Mouse (Mus musculus): ENCODE data around the gene Thbd.

Gene Thbd

GRCm38 (mm10) chr2:148421706-148422105, 13.7 kb upstream of the Thbd start:
- DNase-seq (ENCODE audit: low read depth, low spot score), result no peak

GRCm38 (mm10) chr2:148421112-148421511, 13.1 kb upstream of the Thbd start:
- DNase-seq (ENCODE audit: low read depth, low spot score), result no peak

GRCm38 (mm10) chr2:148419776-148420175, 11.8 kb upstream of the Thbd start:
- DNase-seq (ENCODE audit: low read depth, low spot score), result no peak

DNA sequence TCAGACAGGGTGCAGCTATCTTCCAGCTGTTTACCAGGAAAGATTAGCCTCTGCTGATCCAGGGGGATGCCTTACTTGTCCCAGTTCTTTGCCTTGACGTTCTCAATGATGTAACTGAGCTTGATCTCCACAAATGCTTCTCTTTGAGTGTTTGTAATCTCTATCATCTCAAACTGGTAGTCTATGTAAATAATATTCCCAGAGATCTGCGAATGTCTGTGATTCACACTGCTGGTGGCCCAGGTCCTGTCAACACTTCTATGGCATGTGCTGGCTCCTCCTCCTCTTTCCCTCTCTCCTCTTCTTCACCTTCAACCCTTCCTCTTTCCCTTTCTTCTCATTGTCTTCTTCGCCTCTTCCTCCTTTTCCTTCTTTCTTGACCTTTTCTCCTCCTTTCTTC, 11.2 kb upstream of the Thbd start:
- no peak for DNase-seq (ENCODE audit: low read depth, low spot score)

GRCm38 (mm10) chr2:148409821-148410220, 1.8 kb upstream of the Thbd start:
- no peak for DNase-seq (ENCODE audit: low read depth, low spot score)

DNA sequence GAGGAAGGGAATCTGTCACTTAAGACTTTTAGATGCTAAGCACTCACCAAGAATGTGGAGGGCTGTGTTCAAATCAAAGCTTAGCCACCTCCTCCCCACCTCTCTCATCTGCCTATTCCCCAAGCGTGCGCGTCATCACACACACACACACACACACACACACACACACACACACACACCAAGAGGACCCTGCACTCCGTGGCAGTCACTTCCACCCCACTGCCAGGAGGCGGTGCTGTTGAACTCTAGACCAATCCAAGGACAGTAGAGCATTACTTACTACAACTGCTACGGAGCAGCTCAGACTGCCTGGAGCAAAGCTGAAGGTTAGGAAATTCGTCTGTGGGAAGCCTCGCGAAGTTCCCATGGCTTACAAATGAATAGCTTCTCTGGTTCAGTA, 1.2 kb upstream of the Thbd start:
- peak; percentile 85 for DNase-seq (ENCODE audit: low read depth, low spot score)

- no peak for DNase-seq (ENCODE audit: low read depth, low spot score)
Measured at GRCm38 (mm10) chr2:148408761-148409120, 753 bp upstream of the Thbd start.

DNA sequence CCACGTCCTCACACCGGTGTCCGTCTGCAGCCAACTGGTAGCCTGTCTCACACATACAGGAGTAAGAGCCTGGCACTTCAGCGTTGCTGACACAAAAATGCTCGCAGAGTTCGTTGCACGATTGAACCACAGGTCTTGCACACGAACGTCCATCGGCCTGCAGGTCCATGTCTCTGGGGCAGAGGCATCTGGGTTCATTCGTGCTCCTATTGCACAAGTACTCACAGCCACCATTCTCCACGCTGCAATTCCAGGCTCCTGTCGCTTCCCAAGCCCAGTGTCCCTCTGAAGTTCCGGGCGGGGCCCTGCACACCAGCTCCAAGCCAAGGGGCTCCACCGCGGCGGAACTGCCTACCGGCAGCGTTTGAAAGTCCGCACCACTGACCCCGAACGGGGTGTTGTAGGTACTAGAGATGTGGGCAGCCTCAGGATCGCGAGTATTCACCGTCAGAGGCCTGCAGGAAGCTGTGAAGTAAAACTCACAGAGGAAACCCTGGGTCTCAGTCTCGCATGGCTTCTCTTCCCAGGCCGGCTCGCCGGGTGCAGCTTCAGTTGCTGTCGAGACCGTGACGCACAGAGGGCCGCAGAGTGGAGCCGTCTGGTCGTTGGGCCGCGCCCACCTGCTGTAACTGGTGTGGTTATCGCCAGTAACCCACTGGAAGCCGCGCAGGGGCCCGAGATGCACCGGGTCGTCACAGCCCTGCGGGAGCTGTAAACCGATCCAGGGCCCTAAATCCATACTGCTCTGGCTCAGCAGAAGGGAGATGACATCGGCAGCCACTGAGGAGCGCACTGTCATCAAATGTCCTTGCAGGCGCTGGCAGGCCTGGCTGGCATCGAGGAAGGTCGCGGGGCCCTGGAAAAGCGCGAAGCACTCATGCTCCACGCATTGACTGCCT, 768 bp downstream of the Thbd start:
- no peak for DNase-seq (ENCODE audit: low read depth, low spot score)

DNA sequence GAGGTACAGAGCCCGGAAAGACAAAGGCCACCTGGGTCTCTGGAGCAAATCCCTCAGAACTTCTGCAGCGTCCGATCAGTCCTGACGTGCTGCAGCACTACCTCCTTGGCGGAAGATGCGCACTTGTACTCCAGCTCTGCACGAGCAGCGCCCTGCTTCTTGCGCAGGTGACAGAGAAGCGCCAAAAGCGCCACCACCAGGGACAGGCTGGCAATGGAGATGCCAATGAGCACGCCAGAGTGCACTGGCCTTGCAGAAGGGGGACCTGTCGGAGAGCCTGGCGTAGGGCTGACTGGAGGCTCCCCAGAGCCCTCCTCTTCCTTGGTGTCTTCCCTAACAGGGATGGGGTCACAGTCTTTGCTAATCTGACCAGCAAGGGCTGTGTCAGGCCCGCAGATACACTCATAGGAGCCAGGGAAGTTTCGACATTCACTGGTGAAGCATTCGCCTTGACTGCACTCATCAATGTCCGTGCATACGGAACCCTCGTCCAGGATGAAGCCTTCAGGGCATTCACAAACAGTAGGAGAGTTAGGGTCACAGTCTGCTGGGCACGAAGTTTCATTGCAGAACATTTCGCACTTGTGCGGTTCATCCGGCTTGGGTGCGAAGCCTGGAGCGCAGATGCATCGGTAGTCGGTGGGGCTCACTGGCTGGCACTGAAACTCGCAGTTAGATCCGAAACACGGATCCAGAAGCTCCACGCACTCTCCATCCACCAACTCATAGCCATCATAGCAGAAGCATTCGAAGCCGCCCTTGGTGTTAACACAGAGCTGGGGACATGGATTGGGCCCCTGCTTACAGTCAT, 1.6 kb downstream of the Thbd start:
- no peak for DNase-seq (ENCODE audit: low read depth, low spot score)

- DNase-seq (ENCODE audit: low read depth, low spot score), result no peak
Measured at GRCm38 (mm10) chr2:148404906-148405305, 3.1 kb downstream of the Thbd start.

DNA sequence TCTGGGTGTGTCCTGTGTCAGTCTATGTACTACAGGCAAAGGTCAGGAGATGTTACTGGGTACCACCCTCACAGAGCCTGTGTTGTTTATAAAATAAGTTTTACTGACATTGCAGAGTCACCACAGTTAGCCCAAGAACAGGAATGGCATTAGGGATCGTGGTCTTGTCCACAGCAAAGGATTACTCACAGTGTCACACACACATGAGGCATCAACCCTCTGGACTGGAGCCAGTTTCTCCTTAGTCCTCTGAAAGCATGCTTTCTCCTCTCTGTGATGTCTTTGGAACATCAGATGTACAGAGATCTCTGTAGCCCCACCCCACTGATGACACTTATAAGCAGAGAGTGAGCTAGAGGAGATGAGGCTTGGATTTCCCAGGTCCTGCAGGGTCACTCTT, 5.8 kb downstream of the Thbd start:
- DNase-seq (ENCODE audit: low read depth, low spot score), result no peak

- DNase-seq (ENCODE audit: low read depth, low spot score), result no peak
Measured at GRCm38 (mm10) chr2:148398901-148399685, 8.9 kb downstream of the Thbd start.

DNA sequence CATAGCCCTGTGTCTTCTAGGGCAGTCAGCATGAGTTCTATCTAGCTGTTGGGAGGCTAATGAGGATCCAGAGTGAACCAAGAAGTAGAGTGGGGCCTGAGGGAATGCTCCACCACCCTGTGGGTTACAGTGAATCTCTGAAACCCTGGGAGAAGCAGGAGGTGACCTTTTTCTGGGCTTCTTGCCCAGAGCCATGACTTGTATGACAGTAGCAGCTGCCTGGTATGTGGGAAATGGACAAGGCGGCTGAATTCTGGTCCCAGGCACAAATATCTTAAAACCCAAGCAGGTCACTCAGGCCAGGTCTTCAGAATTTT, 10.2 kb downstream of the Thbd start:
- DNase-seq (ENCODE audit: low read depth, low spot score), result peak; percentile 65

DNA sequence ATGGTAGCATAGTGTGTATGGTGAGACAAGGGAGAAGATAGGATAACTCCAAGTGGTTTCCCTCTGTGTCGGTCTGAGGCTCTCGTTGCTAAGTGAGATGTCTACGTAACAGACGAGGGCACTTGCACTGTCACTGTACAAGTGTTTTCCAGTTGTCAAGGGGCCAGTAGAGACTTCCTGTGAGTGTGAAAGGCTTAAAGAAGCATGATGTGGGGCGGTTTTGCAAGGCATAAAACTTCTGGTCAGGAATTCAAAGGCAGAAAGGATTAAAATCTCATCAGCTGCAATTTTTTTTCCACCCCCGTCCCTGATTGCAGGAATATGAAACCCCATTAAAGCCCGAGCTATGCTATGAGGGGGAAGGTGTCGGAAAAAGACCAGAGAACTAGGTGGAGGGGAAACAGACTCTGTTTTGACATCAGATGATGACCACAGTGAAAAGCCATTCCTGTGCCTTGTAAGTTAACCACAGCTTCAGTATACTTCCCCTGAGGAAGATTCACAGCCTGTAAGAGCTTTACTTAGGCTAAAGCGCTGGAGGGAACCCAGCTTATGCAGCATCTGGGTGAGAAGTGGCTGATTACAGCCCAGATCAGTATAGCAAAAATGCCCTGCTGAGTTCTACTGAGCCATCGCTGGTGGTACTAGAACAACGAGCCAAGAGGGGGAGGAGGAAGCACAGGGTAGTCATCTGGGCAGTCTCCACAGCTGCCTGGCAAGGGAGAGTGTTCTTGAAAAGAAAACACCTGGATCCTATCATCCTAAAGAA, 10.8 kb downstream of the Thbd start:
- no peak for DNase-seq (ENCODE audit: low read depth, low spot score)

- no peak for DNase-seq (ENCODE audit: low read depth, low spot score)
Measured at GRCm38 (mm10) chr2:148396209-148396608, 11.8 kb downstream of the Thbd start.

GRCm38 (mm10) chr2:148395131-148396051, 12.6 kb downstream of the Thbd start, which contains the start of gene Sstr4:
Gene Sstr4, plus strand, starts transcription at chr2:148395344.
- no peak for DNase-seq (ENCODE audit: low read depth, low spot score)

DNA sequence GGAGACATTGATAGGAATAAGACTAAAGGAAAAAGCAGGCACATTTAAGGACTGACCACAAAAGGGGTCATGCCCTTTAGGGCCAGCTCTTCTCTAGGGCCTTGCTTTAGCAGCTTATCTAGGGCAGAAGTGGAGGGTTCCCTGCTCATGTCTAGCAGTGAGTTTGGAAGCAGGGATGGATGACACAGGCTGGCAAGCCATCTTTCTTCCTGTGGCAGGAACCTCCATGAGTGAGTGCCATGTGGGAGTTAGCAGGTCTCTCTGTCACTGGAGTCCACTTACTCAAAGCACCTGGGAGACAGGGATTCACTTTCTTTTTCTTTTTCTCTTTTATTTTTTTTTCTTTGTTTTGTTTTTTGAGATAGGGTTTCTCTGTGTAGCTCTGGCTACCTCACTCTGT, 14.1 kb downstream of the Thbd start:
- DNase-seq (ENCODE audit: low read depth, low spot score), result no peak

DNA sequence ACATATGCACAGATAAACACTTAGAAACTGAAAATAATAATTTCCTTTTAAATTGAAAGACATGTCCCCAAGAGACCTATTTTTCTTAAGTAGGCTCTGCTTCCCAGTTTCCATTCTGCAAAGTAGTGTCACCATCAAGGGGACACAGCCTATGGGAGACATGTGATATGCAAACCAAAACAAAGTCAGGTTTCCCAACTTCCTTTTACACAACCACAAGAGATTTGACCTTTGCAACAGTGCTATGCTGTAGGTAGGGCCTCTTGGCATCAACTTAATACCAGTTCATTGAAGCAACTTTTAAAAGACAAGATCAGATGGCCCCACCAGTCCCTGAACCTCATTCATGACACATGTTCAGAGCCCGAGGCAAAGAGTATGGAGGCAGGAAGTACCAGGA, 14.8 kb downstream of the Thbd start:
- DNase-seq (ENCODE audit: low read depth, low spot score), result no peak

DNA sequence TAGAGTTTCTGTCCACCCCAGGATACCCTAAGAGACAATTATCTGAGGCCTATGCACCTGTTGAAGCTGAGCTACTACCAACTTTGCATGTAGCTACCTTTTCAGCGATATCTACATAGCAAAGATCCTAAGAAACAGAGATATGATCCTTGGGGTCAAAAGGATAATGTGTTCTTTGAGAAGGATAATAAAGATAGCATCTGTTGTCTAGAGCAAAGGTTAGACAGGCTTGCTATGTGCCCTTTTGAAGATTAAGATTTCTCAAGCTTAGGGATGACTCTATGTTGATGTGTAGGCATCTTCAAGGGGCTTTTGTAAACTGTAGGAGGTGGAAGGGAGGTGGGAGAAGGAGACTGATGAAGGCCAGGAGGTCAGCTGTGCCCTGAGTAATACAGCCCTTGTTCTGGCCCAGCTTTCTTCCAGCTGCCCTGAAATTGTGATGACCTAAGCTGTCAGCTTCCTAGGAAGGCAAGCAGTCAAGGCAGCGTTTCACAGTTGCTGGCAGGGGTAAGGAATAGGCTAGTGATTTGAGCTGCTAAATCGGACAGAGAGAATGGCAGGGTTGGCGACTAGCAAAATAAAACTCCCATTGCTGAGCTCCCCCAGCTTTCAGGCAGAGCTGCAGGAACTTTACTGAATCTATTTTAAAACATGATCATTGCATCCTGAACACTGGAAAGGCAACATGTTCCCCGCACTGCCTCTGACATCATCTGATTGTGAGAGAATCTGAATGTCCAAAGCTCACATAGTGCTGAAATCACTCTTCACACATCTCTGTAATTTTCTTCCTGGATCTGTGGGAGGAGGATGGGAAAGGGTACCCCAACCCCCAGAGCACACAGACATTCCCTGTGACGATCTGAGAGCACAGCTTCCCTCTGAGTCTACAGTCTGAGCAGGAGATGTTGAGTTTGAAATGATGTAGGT, 20.1 kb downstream of the Thbd start:
- no peak for DNase-seq (ENCODE audit: low read depth, low spot score)
